Mouse (Mus musculus): ENCODE results near the gene Mau2.

DNA sequence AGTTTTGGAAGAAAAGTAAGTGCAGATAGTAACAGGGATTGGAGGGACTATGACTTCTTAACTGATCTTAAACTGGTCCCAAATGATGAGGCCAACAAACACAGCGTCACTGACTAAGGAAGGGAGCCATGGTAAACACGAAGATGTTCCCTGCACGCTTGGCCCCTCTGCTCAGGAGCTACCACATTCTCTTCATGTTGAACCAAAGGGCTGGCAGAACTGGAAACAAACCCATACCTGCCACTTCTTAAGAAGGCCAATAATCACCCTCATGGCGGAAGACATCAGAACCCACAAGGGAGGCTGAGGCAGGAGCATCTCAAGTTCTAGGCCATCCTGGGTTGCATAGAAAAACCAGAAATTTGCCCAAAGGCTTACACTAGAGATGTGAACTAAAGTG, 43.3 kb downstream of the Mau2 start:
- TF ChIP-seq GATA1 (IDR thresholded peaks at IDR 0.05; ENCODE audit: low read length): no peak
- TF ChIP-seq TAL1 (IDR thresholded peaks at IDR 0.05; ENCODE audit: low read length): no peak

Data from erythroblast, embryonic 14.5 days (primary cell).